Mouse (Mus musculus): ENCODE measurements around the gene Map3k14.

Gene Map3k14

GRCm38 (mm10) chr11:103208458-103208857 is 58.8 kb downstream of the Map3k14 start, which contains the start of gene 1700023F06Rik:
1700023F06Rik (minus strand) TSS chr11:103208558.
- DNase-seq (ENCODE audit: low spot score): no peak

GRCm38 (mm10) chr11:103206203-103206602 is 61.1 kb downstream of the Map3k14 start:
- no peak for DNase-seq (ENCODE audit: low spot score)

GRCm38 (mm10) chr11:103202376-103202775 is 64.9 kb downstream of the Map3k14 start:
- no peak for DNase-seq (ENCODE audit: low spot score)

- DNase-seq (ENCODE audit: low spot score): no peak
Measured at GRCm38 (mm10) chr11:103201664-103202063, 65.6 kb downstream of the Map3k14 start.

- DNase-seq (ENCODE audit: low spot score): no peak
Measured at GRCm38 (mm10) chr11:103198911-103199803, 68.1 kb downstream of the Map3k14 start.

- no peak for DNase-seq (ENCODE audit: low spot score)
Measured at GRCm38 (mm10) chr11:103198339-103198738, 68.9 kb downstream of the Map3k14 start.

- DNase-seq (ENCODE audit: low spot score): no peak
Measured at GRCm38 (mm10) chr11:103197340-103197739, 69.9 kb downstream of the Map3k14 start.

- no peak for DNase-seq (ENCODE audit: low spot score)
Measured at GRCm38 (mm10) chr11:103195656-103196055, 71.6 kb downstream of the Map3k14 start.

GRCm38 (mm10) chr11:103195236-103195635 is 72.0 kb downstream of the Map3k14 start:
- no peak for DNase-seq (ENCODE audit: low spot score)

- no peak for DNase-seq (ENCODE audit: low spot score)
Measured at GRCm38 (mm10) chr11:103193825-103194168, 73.5 kb downstream of the Map3k14 start.

GRCm38 (mm10) chr11:103192956-103193824 is 74.1 kb downstream of the Map3k14 start:
- no peak for DNase-seq (ENCODE audit: low spot score)

GRCm38 (mm10) chr11:103192230-103192955 is 74.9 kb downstream of the Map3k14 start:
- no peak for DNase-seq (ENCODE audit: low spot score)

GRCm38 (mm10) chr11:103184891-103185290 is 82.4 kb downstream of the Map3k14 start:
- no peak for DNase-seq (ENCODE audit: low spot score)

- peak; percentile 86 for DNase-seq (ENCODE audit: low spot score)
Measured at GRCm38 (mm10) chr11:103181911-103182310, 85.4 kb downstream of the Map3k14 start.

GRCm38 (mm10) chr11:103181349-103181748 is 85.9 kb downstream of the Map3k14 start:
- no peak for DNase-seq (ENCODE audit: low spot score)

GRCm38 (mm10) chr11:103180426-103180825 is 86.8 kb downstream of the Map3k14 start:
- DNase-seq (ENCODE audit: low spot score): no peak

GRCm38 (mm10) chr11:103178748-103179147 is 88.5 kb downstream of the Map3k14 start:
- DNase-seq (ENCODE audit: low spot score): no peak

- DNase-seq (ENCODE audit: low spot score): no peak
Measured at GRCm38 (mm10) chr11:103177815-103178485, 89.3 kb downstream of the Map3k14 start.

GRCm38 (mm10) chr11:103177216-103177615 is 90.1 kb downstream of the Map3k14 start:
- no peak for DNase-seq (ENCODE audit: low spot score)

- no peak for DNase-seq (ENCODE audit: low spot score)
Measured at GRCm38 (mm10) chr11:103176510-103176909, 90.8 kb downstream of the Map3k14 start.

GRCm38 (mm10) chr11:103175688-103176442 is 91.4 kb downstream of the Map3k14 start:
- no peak for DNase-seq (ENCODE audit: low spot score)
